Mouse (Mus musculus): ENCODE measurements around the gene Cyp3a44. TPM values are rescaled to one million over a fixed set of nuclear protein-coding genes. Genes with fewer than 3 reads are reported as not detected.
"Not testable (repeated sequence)": the region's sequence is repeated elsewhere in the genome, so short reads cannot be mapped to it uniquely, and the experiment has no call there.

Gene Cyp3a44
- polyA plus RNA-seq (2015; fragmentation: Nextera tagmentation; extraction: Ambion mirVana), result not detected in 2 replicates

DNA sequence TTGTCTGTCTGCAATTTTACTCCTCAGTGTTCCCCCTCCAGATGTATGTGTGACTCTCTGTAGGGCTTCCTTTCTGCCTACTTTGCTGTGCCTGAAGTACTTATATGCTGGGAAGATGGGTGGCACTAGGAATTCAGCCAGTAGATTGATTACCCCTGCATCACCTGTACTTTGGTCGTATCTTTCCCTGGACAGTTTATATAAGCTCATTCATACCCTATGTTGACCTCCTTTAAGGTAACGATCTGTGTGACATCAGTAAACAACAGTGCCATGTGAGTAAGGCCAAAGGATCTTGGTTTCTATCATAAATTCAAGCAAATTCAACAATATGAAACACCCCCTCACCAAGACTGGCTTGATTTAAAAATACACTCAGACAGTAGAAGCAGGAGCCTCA lies at the start of gene Cyp3a44:
TSS of gene Cyp3a44 (minus strand) at position 79 of the 400 bp plus-strand sequence.
- H3K27me3 ChIP-seq (replicated peaks; ENCODE audit: control insufficient read depth, insufficient read depth, low read length); H3K36me3 ChIP-seq (ENCODE audit: control insufficient read depth, insufficient read depth); H3K27ac ChIP-seq (ENCODE audit: low read length); H3K9me3 ChIP-seq (ENCODE audit: control insufficient read depth, low read length); H3K4me1 ChIP-seq (replicated peaks; ENCODE audit: control insufficient read depth, insufficient read depth, low read length); H3K4me3 ChIP-seq (replicated peaks; ENCODE audit: low read length); H3K9ac ChIP-seq (replicated peaks; ENCODE audit: low read depth, low read length); H3K4me2 ChIP-seq (ENCODE audit: low read length); ATAC-seq: not testable (repeated sequence)
- 72% methylated on average over 2 of the region's 2 CpGs for WGBS

- not testable (repeated sequence) for H3K4me3 ChIP-seq (replicated peaks; ENCODE audit: low read length); H3K4me2 ChIP-seq (ENCODE audit: low read length); H3K36me3 ChIP-seq (ENCODE audit: control insufficient read depth, insufficient read depth); ATAC-seq; H3K27ac ChIP-seq (ENCODE audit: low read length); H3K9ac ChIP-seq (replicated peaks; ENCODE audit: low read depth, low read length); H3K27me3 ChIP-seq (replicated peaks; ENCODE audit: control insufficient read depth, insufficient read depth, low read length); H3K4me1 ChIP-seq (replicated peaks; ENCODE audit: control insufficient read depth, insufficient read depth, low read length)
- peaks cover 10% of the 10 kb centered on the region for H3K9me3 ChIP-seq (ENCODE audit: control insufficient read depth, low read length)
Observed at GRCm38 (mm10) chr5:145800229-145800628, 5.4 kb downstream of the Cyp3a44 start.

DNA sequence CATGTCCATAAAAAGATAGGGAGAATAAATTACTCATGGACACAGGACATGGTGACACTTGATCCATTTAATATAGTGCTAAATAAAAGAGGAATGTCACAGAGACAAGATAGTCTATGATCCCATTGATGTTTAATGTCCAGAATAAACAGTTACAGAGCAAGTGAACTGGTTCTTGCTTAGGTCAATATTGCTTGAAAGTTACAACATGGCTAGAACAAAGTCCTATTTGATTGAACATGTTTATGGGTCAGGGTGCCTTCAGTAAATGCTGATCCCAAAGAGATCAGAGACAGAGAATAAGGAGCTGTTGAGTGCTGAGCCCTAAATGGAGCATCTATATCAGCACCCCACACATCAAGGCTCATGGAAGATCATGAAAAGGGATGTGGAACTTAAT lies 12.4 kb downstream of the Cyp3a44 start:
- H3K9me3 ChIP-seq (ENCODE audit: control insufficient read depth, low read length); H3K27ac ChIP-seq (ENCODE audit: low read length); H3K4me3 ChIP-seq (replicated peaks; ENCODE audit: low read length); H3K36me3 ChIP-seq (ENCODE audit: control insufficient read depth, insufficient read depth); H3K27me3 ChIP-seq (replicated peaks; ENCODE audit: control insufficient read depth, insufficient read depth, low read length); H3K4me2 ChIP-seq (ENCODE audit: low read length); ATAC-seq; H3K4me1 ChIP-seq (replicated peaks; ENCODE audit: control insufficient read depth, insufficient read depth, low read length); H3K9ac ChIP-seq (replicated peaks; ENCODE audit: low read depth, low read length): not testable (repeated sequence)

DNA sequence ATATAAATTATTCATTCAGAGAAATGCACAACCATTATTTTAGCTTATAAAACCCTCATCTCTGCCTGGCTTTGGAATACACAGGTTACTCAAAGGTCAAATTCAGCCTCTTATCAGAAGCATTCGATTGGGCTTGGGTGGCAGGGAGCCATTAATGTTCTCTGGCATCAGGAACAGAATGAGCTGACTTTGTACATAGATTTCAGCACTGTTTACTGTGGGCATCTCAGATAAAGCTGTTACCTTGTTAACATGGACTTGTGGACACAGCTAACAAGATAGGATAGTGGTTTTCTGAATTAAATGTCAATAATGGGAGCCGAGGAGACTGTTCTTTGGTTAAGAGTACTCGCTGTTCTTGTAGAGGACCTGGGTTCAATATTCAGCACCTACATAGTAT lies 68.2 kb downstream of the Cyp3a44 start:
- H3K27me3 ChIP-seq (replicated peaks; ENCODE audit: control insufficient read depth, insufficient read depth, low read length); ATAC-seq: not testable (repeated sequence)
- 76% methylated on average over 3 of the region's 3 CpGs for WGBS

More for the DNA sequence above, 68.2 kb downstream of the Cyp3a44 start:
- not testable (repeated sequence) for H3K4me1 ChIP-seq (replicated peaks; ENCODE audit: control insufficient read depth, insufficient read depth, low read length); H3K27ac ChIP-seq (ENCODE audit: low read length); H3K9ac ChIP-seq (replicated peaks; ENCODE audit: low read depth, low read length); H3K4me3 ChIP-seq (replicated peaks; ENCODE audit: low read length); H3K9me3 ChIP-seq (ENCODE audit: control insufficient read depth, low read length); H3K4me2 ChIP-seq (ENCODE audit: low read length); H3K36me3 ChIP-seq (ENCODE audit: control insufficient read depth, insufficient read depth)

Other genes starting within 250 kb of the Cyp3a44 start
- not detected in 2 replicates for gene Cyp3a41b, start 221.1 kb downstream of the Cyp3a44 start, polyA plus RNA-seq (2015; fragmentation: Nextera tagmentation; extraction: Ambion mirVana)
- not detected in 2 replicates for gene Cyp3a41a, start 85.7 kb downstream of the Cyp3a44 start, polyA plus RNA-seq (2015; fragmentation: Nextera tagmentation; extraction: Ambion mirVana)
- gene Cyp3a11, start 74.1 kb upstream of the Cyp3a44 start, polyA plus RNA-seq (2015; fragmentation: Nextera tagmentation; extraction: Ambion mirVana), result not detected in 2 replicates
- gene Cyp3a25, start 203.7 kb upstream of the Cyp3a44 start, polyA plus RNA-seq (2015; fragmentation: Nextera tagmentation; extraction: Ambion mirVana), result not detected in 2 replicates

All from forebrain, embryonic 16.5 days (tissue).